Mouse (Mus musculus) left cerebral cortex, adult 9 months (tissue): Measurements from ENCODE around the gene Mid1.
A peak's percentile ranks its signal among the peaks of the same experiment; 100 is the strongest.

Source experiments
- DNase-seq, 2 experiments: peaks; one replicate each; pipeline ENCODE4 v3.0.0; 2022; ENCODE audit warnings: low spot score in 2 of 2

The Mid1 gene

GRCm38 (mm10) chrX:169685131-169685530 lies at the start of gene Mid1:
Gene Mid1, plus strand, starts transcription at chrX:169685199.
- DNase-seq, result no peak

- no peak for DNase-seq
These were observed 11.9 kb upstream of the Mid1 start for GRCm38 (mm10) chrX:169673056-169673455.

GRCm38 (mm10) chrX:169676313-169676712 lies 8.7 kb upstream of the Mid1 start:
- DNase-seq, result no peak

GRCm38 (mm10) chrX:169685731-169686130 lies 732 bp downstream of the Mid1 start:
- DNase-seq, result no peak

GRCm38 (mm10) chrX:169691217-169691616 lies 6.2 kb downstream of the Mid1 start:
- no peak for DNase-seq

- no peak for DNase-seq
These were observed 6.7 kb downstream of the Mid1 start for GRCm38 (mm10) chrX:169691675-169692074.

- no peak for DNase-seq
These were observed 7.4 kb downstream of the Mid1 start for GRCm38 (mm10) chrX:169692225-169692909.

- DNase-seq, result no peak
These were observed 19.1 kb downstream of the Mid1 start for GRCm38 (mm10) chrX:169704016-169704602.

- no peak for DNase-seq
These were observed 38.5 kb downstream of the Mid1 start for GRCm38 (mm10) chrX:169723511-169723910.

GRCm38 (mm10) chrX:169735387-169735969 lies 50.5 kb downstream of the Mid1 start:
- DNase-seq, result no peak

- DNase-seq, result no peak
These were observed 73.0 kb downstream of the Mid1 start for GRCm38 (mm10) chrX:169758001-169758400.

GRCm38 (mm10) chrX:169779535-169779934 lies 94.5 kb downstream of the Mid1 start, which contains the start of gene 4933400A11Rik:
Gene 4933400A11Rik, minus strand, starts transcription at chrX:169779635.
- no peak for DNase-seq

GRCm38 (mm10) chrX:169789702-169790101 lies 104.7 kb downstream of the Mid1 start:
- DNase-seq, result no peak

GRCm38 (mm10) chrX:169792879-169793278 lies 107.9 kb downstream of the Mid1 start:
- no peak for DNase-seq

GRCm38 (mm10) chrX:169794421-169794820 lies 109.4 kb downstream of the Mid1 start:
- DNase-seq, result no peak

- peak in 1 of 2 experiments; percentile 3 for DNase-seq
These were observed 109.9 kb downstream of the Mid1 start for GRCm38 (mm10) chrX:169794831-169795311.

GRCm38 (mm10) chrX:169797148-169797547 lies 112.1 kb downstream of the Mid1 start:
- no peak for DNase-seq

GRCm38 (mm10) chrX:169798987-169799680 lies 114.1 kb downstream of the Mid1 start:
- DNase-seq, result peak in 1 of 2 experiments; percentile 16

- no peak for DNase-seq
These were observed 115.2 kb downstream of the Mid1 start for GRCm38 (mm10) chrX:169800238-169800637.

- no peak for DNase-seq
These were observed 120.8 kb downstream of the Mid1 start for GRCm38 (mm10) chrX:169805791-169806190.

GRCm38 (mm10) chrX:169807744-169808143 lies 122.7 kb downstream of the Mid1 start:
- no peak for DNase-seq

GRCm38 (mm10) chrX:169811318-169811717 lies 126.3 kb downstream of the Mid1 start:
- DNase-seq, result no peak
